Mouse (Mus musculus): ENCODE measurements at regions not wholly inside any gene's neighbourhood (a gene's known extent, or its start where the extent isn't known, plus 50 kb on each side); places are given as distances from the start of the nearest gene placed in this dataset.

DNA sequence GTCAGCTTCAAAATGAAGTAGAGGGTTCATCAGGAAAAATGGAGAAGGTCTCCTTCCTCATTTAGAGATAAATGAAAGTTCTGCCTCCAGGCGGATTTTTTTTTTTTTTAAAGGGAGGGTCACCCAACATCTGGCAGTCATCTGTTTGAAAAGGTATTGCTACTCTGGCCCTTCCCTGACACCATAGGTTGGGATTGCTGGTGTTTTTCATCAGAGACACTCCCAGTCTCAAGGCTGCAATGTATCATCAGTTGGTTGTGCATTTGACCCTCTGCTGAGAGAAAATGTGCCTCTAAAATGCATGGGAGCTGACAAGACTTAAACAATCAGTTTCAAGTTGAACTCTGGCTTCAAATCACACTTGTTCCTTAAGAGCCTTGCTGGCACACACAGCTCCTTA lies 1344.4 kb downstream of the Mat2b start:
- H3K9ac ChIP-seq (ENCODE audit: low read length): no peak overlapping the region
- no peak overlapping the region for H3K4me3 ChIP-seq (ENCODE audit: low read depth, low read length)
- no peak overlapping the region for H3K4me2 ChIP-seq (replicated peaks; ENCODE audit: low read depth)
- ATAC-seq (ENCODE audit: low FRiP score, low TSS enrichment) (no peak), DNase-seq (ENCODE audit: low spot score) (no peak)
- WGBS: 6% methylated on average over 1 of the region's 1 CpGs
- no peaks in the 10 kb centered on the region for H3K4me1 ChIP-seq (replicated peaks; ENCODE audit: control insufficient read depth, insufficient read depth)
- H3K27me3 ChIP-seq (ENCODE audit: control insufficient read depth, insufficient read depth, low read length): no peaks in the 10 kb centered on the region
- no peaks in the 10 kb centered on the region for H3K9me3 ChIP-seq (ENCODE audit: control insufficient read depth, low read length)
- TF ChIP-seq CTCF (IDR thresholded peaks at IDR 0.05; ENCODE audit: low read depth) (no peak), EP300 (optimal IDR thresholded peaks at IDR 0.05) (no peak)
- H3K27ac ChIP-seq (replicated peaks): no peak overlapping the region
- H3K36me3 ChIP-seq (ENCODE audit: control insufficient read depth, insufficient read depth, low read length): no peaks in the 10 kb centered on the region
